Mouse (Mus musculus): ENCODE measurements at regions not wholly inside any gene's neighbourhood (a gene's known extent, or its start where the extent isn't known, plus 50 kb on each side); places are given as distances from the start of the nearest gene placed in this dataset.
A peak's percentile ranks its signal among the peaks of the same experiment; 100 is the strongest.

- peaks cover 8% of the 10 kb centered on the region for H3K9me3 ChIP-seq
- WGBS = 71% methylated on average over 8 of the region's 8 CpGs
- H3K36me3 ChIP-seq = no peaks in the 10 kb centered on the region
- no peaks in the 10 kb centered on the region for H3K27me3 ChIP-seq
- H3K9ac ChIP-seq = no peak overlapping the region
- H3K4me2 ChIP-seq (replicated peaks) = no peak overlapping the region
- H3K4me1 ChIP-seq = peaks cover 6% of the 10 kb centered on the region; the same call in 1 of the 2 replicates
- no peak overlapping the region for H3K27ac ChIP-seq
- ATAC-seq (ENCODE audit: low FRiP score, low read depth) = no peak
- H3K4me3 ChIP-seq = no peak overlapping the region
These were observed 112.5 kb downstream of the Nufip1 start for GRCm38 (mm10) chr14:76223036-76223650.

GRCm38 (mm10) chr14:76223903-76224302 is 113.2 kb downstream of the Nufip1 start:
- no peak for ATAC-seq (ENCODE audit: low FRiP score, low read depth)
- Histone ChIP-seq H3K4me3 (no peak overlapping the region), H3K36me3 (no peaks in the 10 kb centered on the region), H3K9me3 (peaks cover 2% of the 10 kb centered on the region; the same call in 1 of the 2 replicates), H3K27me3 (no peaks in the 10 kb centered on the region), H3K4me1 (peaks cover 6% of the 10 kb centered on the region; the same call in 1 of the 2 replicates), H3K27ac (no peak overlapping the region), H3K9ac (no peak overlapping the region), H3K4me2 (replicated peaks) (no peak overlapping the region)
- 82% methylated on average over 2 of the region's 2 CpGs for WGBS

GRCm38 (mm10) chr14:76225532-76225931 is 114.8 kb downstream of the Nufip1 start:
- Histone ChIP-seq H3K9ac (no peak overlapping the region), H3K4me3 (no peak overlapping the region), H3K4me2 (replicated peaks) (no peak overlapping the region), H3K9me3 (no peaks in the 10 kb centered on the region), H3K36me3 (no peaks in the 10 kb centered on the region), H3K4me1 (peaks cover 6% of the 10 kb centered on the region; the same call in 1 of the 2 replicates), H3K27ac (no peak overlapping the region), H3K27me3 (no peaks in the 10 kb centered on the region)
- 88% methylated on average over 12 of the region's 12 CpGs for whole genome bisulfite sequencing
- ATAC-seq (ENCODE audit: low FRiP score, low read depth) = no peak

GRCm38 (mm10) chr14:76226621-76227297 is 116.1 kb downstream of the Nufip1 start:
- no peak for ATAC-seq (ENCODE audit: low FRiP score, low read depth)

GRCm38 (mm10) chr14:76228968-76229555 is 118.4 kb downstream of the Nufip1 start:
- no peak overlapping the region for H3K27ac ChIP-seq
- WGBS = 52% methylated on average over 9 of the region's 9 CpGs
- no peak for ATAC-seq (ENCODE audit: low FRiP score, low read depth)
- H3K4me3 ChIP-seq = no peak overlapping the region
- no peak overlapping the region for H3K4me2 ChIP-seq (replicated peaks)
- no peak overlapping the region for H3K9ac ChIP-seq
- H3K36me3 ChIP-seq = no peaks in the 10 kb centered on the region
- H3K9me3 ChIP-seq = no peaks in the 10 kb centered on the region
- H3K4me1 ChIP-seq = no peaks in the 10 kb centered on the region
- no peaks in the 10 kb centered on the region for H3K27me3 ChIP-seq

More at GRCm38 (mm10) chr14:76226621-76227297, 116.1 kb downstream of the Nufip1 start:
- H3K36me3 ChIP-seq = no peaks in the 10 kb centered on the region
- H3K27ac ChIP-seq = no peak overlapping the region
- H3K4me3 ChIP-seq = no peak overlapping the region
- H3K27me3 ChIP-seq = no peaks in the 10 kb centered on the region
- WGBS = 67% methylated on average over 4 of the region's 4 CpGs
- no peak overlapping the region for H3K9ac ChIP-seq
- peaks cover 6% of the 10 kb centered on the region; the same call in 1 of the 2 replicates for H3K4me1 ChIP-seq
- no peaks in the 10 kb centered on the region for H3K9me3 ChIP-seq
- H3K4me2 ChIP-seq (replicated peaks) = no peak overlapping the region

- no peak overlapping the region for H3K4me3 ChIP-seq
- no peaks in the 10 kb centered on the region for H3K36me3 ChIP-seq
- no peak overlapping the region for H3K4me2 ChIP-seq (replicated peaks)
- H3K27me3 ChIP-seq = no peaks in the 10 kb centered on the region
- no peaks in the 10 kb centered on the region for H3K9me3 ChIP-seq
- peaks cover 8% of the 10 kb centered on the region; the same call in 1 of the 2 replicates for H3K4me1 ChIP-seq
- H3K9ac ChIP-seq = no peak overlapping the region
- ATAC-seq (ENCODE audit: low FRiP score, low read depth) = no peak
- H3K27ac ChIP-seq = no peak overlapping the region
- 83% methylated on average over 14 of the region's 14 CpGs for WGBS
These were observed 129.3 kb downstream of the Nufip1 start for GRCm38 (mm10) chr14:76239856-76240493.

- Histone ChIP-seq H3K27me3 (no peaks in the 10 kb centered on the region), H3K36me3 (no peaks in the 10 kb centered on the region), H3K4me2 (replicated peaks) (no peak overlapping the region), H3K4me3 (no peak overlapping the region), H3K9ac (no peak overlapping the region; the same call in 1 of the 2 replicates), H3K27ac (no peak overlapping the region), H3K9me3 (no peaks in the 10 kb centered on the region), H3K4me1 (peaks cover 9% of the 10 kb centered on the region)
- 0 out of 2 replicates have a peak, but pooled peaks have one; percentile 15 for ATAC-seq (ENCODE audit: low FRiP score, low read depth)
- 68% methylated on average over 14 of the region's 14 CpGs for WGBS
These were observed 133.1 kb downstream of the Nufip1 start for GRCm38 (mm10) chr14:76243581-76244337.

GRCm38 (mm10) chr14:76244338-76245062 is 133.8 kb downstream of the Nufip1 start:
- Histone ChIP-seq H3K36me3 (no peaks in the 10 kb centered on the region), H3K9ac (no peak overlapping the region), H3K9me3 (no peaks in the 10 kb centered on the region), H3K27me3 (no peaks in the 10 kb centered on the region), H3K4me1 (peaks cover 14% of the 10 kb centered on the region), H3K4me3 (no peak overlapping the region), H3K4me2 (replicated peaks) (no peak overlapping the region), H3K27ac (no peak overlapping the region)
- WGBS = 47% methylated on average over 18 of the region's 18 CpGs
- ATAC-seq (ENCODE audit: low FRiP score, low read depth) = no peak

GRCm38 (mm10) chr14:76245063-76245396 is 134.3 kb downstream of the Nufip1 start:
- Histone ChIP-seq H3K36me3 (no peaks in the 10 kb centered on the region), H3K9me3 (no peaks in the 10 kb centered on the region), H3K27me3 (no peaks in the 10 kb centered on the region), H3K9ac (no peak overlapping the region), H3K4me1 (peaks cover 18% of the 10 kb centered on the region), H3K4me2 (replicated peaks) (no peak overlapping the region), H3K27ac (no peak overlapping the region), H3K4me3 (no peak overlapping the region)
- ATAC-seq (ENCODE audit: low FRiP score, low read depth) = no peak
- WGBS = 55% methylated on average over 4 of the region's 4 CpGs

- ATAC-seq (ENCODE audit: low FRiP score, low read depth) = no peak
- 83% methylated on average over 4 of the region's 4 CpGs for WGBS
These were observed 137.0 kb downstream of the Nufip1 start for GRCm38 (mm10) chr14:76247664-76248063.

GRCm38 (mm10) chr14:76253850-76254249 is 143.2 kb downstream of the Nufip1 start:
- Histone ChIP-seq H3K36me3 (no peaks in the 10 kb centered on the region), H3K9me3 (no peaks in the 10 kb centered on the region), H3K4me2 (replicated peaks) (no peak overlapping the region), H3K9ac (no peak overlapping the region), H3K27ac (no peak overlapping the region), H3K4me3 (no peak overlapping the region), H3K27me3 (no peaks in the 10 kb centered on the region), H3K4me1 (peaks cover 29% of the 10 kb centered on the region)
- 69% methylated on average over 3 of the region's 3 CpGs for WGBS
- no peak for ATAC-seq (ENCODE audit: low FRiP score, low read depth)

More at GRCm38 (mm10) chr14:76247664-76248063, 137.0 kb downstream of the Nufip1 start:
- H3K36me3 ChIP-seq = no peaks in the 10 kb centered on the region
- no peak overlapping the region for H3K4me3 ChIP-seq
- no peak overlapping the region for H3K27ac ChIP-seq
- H3K4me1 ChIP-seq = peaks cover 18% of the 10 kb centered on the region
- H3K27me3 ChIP-seq = no peaks in the 10 kb centered on the region
- no peak overlapping the region for H3K9ac ChIP-seq
- H3K4me2 ChIP-seq (replicated peaks) = no peak overlapping the region
- H3K9me3 ChIP-seq = no peaks in the 10 kb centered on the region
